Mouse (Mus musculus) small intestine, adult 10 weeks (tissue): ENCODE data around the gene Ccdc142. TPM values are rescaled to one million over a fixed set of nuclear protein-coding genes. Genes with fewer than 3 reads are reported as not detected.

Source experiments
- polyA plus RNA-seq: library from polyadenylated mRNA; stranded (reverse); fragments of 350-450 nt; fragmentation: Illumina TruSeq; extraction: RNeasy Lipid Tissue Mini Kit (QIAGEN cat#74804); gene quantifications from one replicate; pipeline ENCODE4 v1.2.3, GENCODE M21; 2014; ENCODE audit warnings: low replicate concordance

Ccdc142 gene
- polyA plus RNA-seq, result not detected

GRCm38 (mm10) chr6:83101316-83101687 lies at the start of gene Ccdc142, which contains the start of gene Gm42688:
Gene Ccdc142 (plus strand): TSS chr6:83101601.
Gene Gm42688 (plus strand): TSS chr6:83101617.

GRCm38 (mm10) chr6:83054074-83054851 lies 47.1 kb upstream of the Ccdc142 start, which contains the start of gene Aup1:
Gene Aup1 (plus strand): TSS chr6:83054521.

GRCm38 (mm10) chr6:83054871-83055431 lies 46.5 kb upstream of the Ccdc142 start, which contains the start of gene Htra2:
Gene Htra2 (minus strand): TSS chr6:83055273.

GRCm38 (mm10) chr6:83057790-83058189 lies 43.6 kb upstream of the Ccdc142 start, which contains the start of gene Dqx1:
Gene Dqx1 (plus strand): TSS chr6:83057844.

GRCm38 (mm10) chr6:83070247-83070310 lies 31.3 kb upstream of the Ccdc142 start, which contains the start of gene Tlx2:
Gene Tlx2 (minus strand): TSS chr6:83070293.

GRCm38 (mm10) chr6:83077630-83078323 lies 23.6 kb upstream of the Ccdc142 start, which contains the start of gene Pcgf1:
Gene Pcgf1 (plus strand): TSS chr6:83077869.

GRCm38 (mm10) chr6:83086121-83087035 lies 15.0 kb upstream of the Ccdc142 start, which contains the start of gene Lbx2:
Gene Lbx2 (plus strand): TSS chr6:83086367.

GRCm38 (mm10) chr6:83108762-83109668 lies 7.6 kb downstream of the Ccdc142 start, which contains the start of gene Mrpl53:
Gene Mrpl53 (plus strand): TSS chr6:83109040.

GRCm38 (mm10) chr6:83115011-83115671 lies 13.7 kb downstream of the Ccdc142 start, which contains the start of gene Mogs:
Gene Mogs (plus strand): TSS chr6:83115496.

GRCm38 (mm10) chr6:83120930-83121862 lies 19.8 kb downstream of the Ccdc142 start, which contains the start of gene Wbp1:
Gene Wbp1 (minus strand): TSS chr6:83121559.

GRCm38 (mm10) chr6:83125331-83125730 lies 23.9 kb downstream of the Ccdc142 start, which contains the start of gene Ino80b:
Gene Ino80b (minus strand): TSS chr6:83125431.

GRCm38 (mm10) chr6:83134951-83135513 lies 33.6 kb downstream of the Ccdc142 start, which contains the start of gene Rtkn:
Gene Rtkn (plus strand): TSS chr6:83135463.

GRCm38 (mm10) chr6:83156259-83156684 lies 54.9 kb downstream of the Ccdc142 start, which contains the start of the genes Wdr54 and 1700003E16Rik:
Gene Wdr54 (minus strand): TSS chr6:83156397.
Gene 1700003E16Rik (plus strand): TSS chr6:83156404.

Other genes starting within 250 kb of the Ccdc142 start
- gene Sema4f, start 161.8 kb upstream of the Ccdc142 start, polyA plus RNA-seq, result 0.11 TPM
- not detected for gene M1ap, start 154.7 kb upstream of the Ccdc142 start, polyA plus RNA-seq
- gene Dok1, start 68.1 kb upstream of the Ccdc142 start, polyA plus RNA-seq, result not detected
- gene Loxl3, start 67.4 kb upstream of the Ccdc142 start, polyA plus RNA-seq, result 0.45 TPM
- gene Aup1, start 47.1 kb upstream of the Ccdc142 start, polyA plus RNA-seq, result 11.1 TPM
- gene Htra2, start 46.3 kb upstream of the Ccdc142 start, polyA plus RNA-seq, result 2.1 TPM
- 1.6 TPM for gene Dqx1, start 43.8 kb upstream of the Ccdc142 start, polyA plus RNA-seq
- gene Tlx2, start 31.3 kb upstream of the Ccdc142 start, polyA plus RNA-seq, result not detected
- gene Pcgf1, start 23.7 kb upstream of the Ccdc142 start, polyA plus RNA-seq, result 1.4 TPM
- gene Lbx2, start 15.2 kb upstream of the Ccdc142 start, polyA plus RNA-seq, result not detected
- 2.8 TPM for gene Gm42688, start within 50 bp of the Ccdc142 start, polyA plus RNA-seq
- gene Mrpl53, start 7.4 kb downstream of the Ccdc142 start, polyA plus RNA-seq, result 26.2 TPM
- gene Mogs, start 13.9 kb downstream of the Ccdc142 start, polyA plus RNA-seq, result 1.9 TPM
- 8.2 TPM for gene Wbp1, start 20.0 kb downstream of the Ccdc142 start, polyA plus RNA-seq
- gene Ino80b, start 23.8 kb downstream of the Ccdc142 start, polyA plus RNA-seq, result not detected
- not detected for gene Rtkn, start 33.9 kb downstream of the Ccdc142 start, polyA plus RNA-seq
- not detected for gene Wdr54, start 54.8 kb downstream of the Ccdc142 start, polyA plus RNA-seq
- not detected for gene 1700003E16Rik, start 54.8 kb downstream of the Ccdc142 start, polyA plus RNA-seq
- 9.4 TPM for gene Dctn1, start 64.3 kb downstream of the Ccdc142 start, polyA plus RNA-seq
- gene Slc4a5, start 118.2 kb downstream of the Ccdc142 start, polyA plus RNA-seq, result 11.4 TPM
- 5.8 TPM for gene Mthfd2, start 224.3 kb downstream of the Ccdc142 start, polyA plus RNA-seq
- gene Mob1a, start 224.4 kb downstream of the Ccdc142 start, polyA plus RNA-seq, result 150 TPM
- gene Bola3, start 247.5 kb downstream of the Ccdc142 start, polyA plus RNA-seq, result 40.9 TPM